Mouse (Mus musculus) embryonic fibroblast, embryonic 13.5 days (primary cell): ENCODE measurements around the gene Thoc5.

Experiments used
- CTCF ChIP-seq: IDR thresholded peaks from 2 replicates; pipeline ENCODE4 v1.5.1; 2011; ENCODE audit warnings: mild to moderate bottlenecking, control low read depth, low read length, moderate library complexity, borderline replicate concordance; ENCODE audit not compliant: insufficient read depth
- POLR2A ChIP-seq: IDR thresholded peaks from 2 replicates; pipeline ENCODE4 v1.6.1; 2011; ENCODE audit warnings: low read depth, mild to moderate bottlenecking, control low read depth, low read length, moderate library complexity

DNA sequence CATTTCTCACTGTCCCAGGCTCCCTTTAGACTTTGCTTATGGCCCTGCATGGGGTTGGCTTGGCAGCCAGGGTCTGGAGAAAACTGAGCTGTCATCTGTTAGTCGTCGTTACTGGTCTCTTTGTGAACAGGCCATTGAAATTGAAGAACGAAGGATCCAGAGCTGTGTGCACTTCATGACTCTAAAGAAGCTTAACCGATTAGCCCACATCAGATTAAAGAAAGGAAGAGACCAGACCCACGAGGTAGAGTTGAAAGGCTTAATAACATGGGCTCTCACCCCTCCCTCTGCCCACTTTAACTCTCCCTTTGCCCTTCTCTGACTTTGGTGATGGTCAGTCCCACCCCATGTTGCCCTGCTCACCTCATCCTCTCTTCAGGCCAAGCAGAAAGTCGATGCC is 6.8 kb downstream of the Thoc5 start:
- no peak for TF ChIP-seq POLR2A
- TF ChIP-seq CTCF, result no peak
